Mouse (Mus musculus) granulocyte monocyte progenitor cell, adult 5-6 weeks (primary cell): Measurements from ENCODE around the gene Mea1. TPM values are rescaled to one million over a fixed set of nuclear protein-coding genes. Genes with fewer than 3 reads are reported as not detected.

Experiments
- ATAC-seq: replicated peaks from 2 replicates; pipeline ENCODE4 v1.8.0; 2016; ENCODE audit warnings: mild to moderate bottlenecking, moderate TSS enrichment, inconsistent platforms; ENCODE audit not compliant: poor library complexity, severe bottlenecking
- total RNA-seq, 2 experiments: library from RNA; stranded (forward) in 1 of 2; stranded (reverse) in 1 of 2; fragments of 200-712, 200-1000 nt in 1 of 2; fragments of >200 nt in 1 of 2; fragmentation: Nextera tagmentation in 1 of 2; gene quantifications; 2 replicates each; pipeline ENCODE4 v1.2.3; 2014 to 2017

The Mea1 gene
- total RNA-seq (2014; fragmentation: Nextera tagmentation), result 56.5 and 76.8 TPM in 2 replicates
- 73.8 and 82.4 TPM in 2 replicates for total RNA-seq (2017)

GRCm38 (mm10) chr17:46678416-46678815 lies at the start of gene Mea1:
Gene Mea1, plus strand, starts transcription at chr17:46678793.
- no peak for ATAC-seq

DNA sequence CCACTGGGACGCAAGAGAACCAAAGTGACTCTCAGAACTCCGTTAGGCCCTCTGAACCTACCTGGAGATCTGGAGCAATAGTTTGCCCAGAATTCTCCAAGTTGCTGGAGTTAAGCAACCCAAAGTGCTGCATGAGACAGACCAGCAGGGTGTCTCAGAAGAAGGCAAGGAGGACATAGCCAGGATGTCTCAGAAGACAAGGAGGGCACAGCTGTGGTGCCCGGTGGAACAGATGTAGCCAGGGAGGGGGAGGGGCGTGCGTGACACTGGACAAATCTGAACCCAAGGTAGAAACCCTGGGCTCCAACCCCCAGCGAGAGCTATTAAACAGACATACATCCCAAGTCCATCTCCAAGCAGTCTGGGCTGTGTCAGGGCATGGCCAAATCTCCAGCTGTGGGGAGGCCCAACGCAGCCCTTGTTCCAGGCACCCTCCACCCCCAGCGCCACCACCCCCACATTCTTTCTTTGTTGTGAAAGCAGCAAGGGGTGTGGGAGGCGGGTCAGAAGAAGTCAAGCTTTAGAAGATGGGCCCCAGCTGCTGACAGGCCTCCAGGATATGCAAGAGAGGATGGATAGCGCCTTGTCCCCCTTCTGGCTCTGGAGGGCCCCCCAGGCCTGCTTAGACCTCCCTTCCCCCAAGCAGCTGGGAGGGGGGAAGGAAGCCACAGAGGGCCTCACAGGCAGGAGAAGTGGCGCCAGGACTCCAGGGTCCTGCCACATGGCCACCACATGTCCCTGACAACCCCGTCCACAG lies 48.7 kb upstream of the Mea1 start:
- peak; percentile 38 for ATAC-seq

- ATAC-seq, result peak; percentile 49
Measured at GRCm38 (mm10) chr17:46636831-46637523, 41.6 kb upstream of the Mea1 start.

GRCm38 (mm10) chr17:46639929-46640328 lies 38.7 kb upstream of the Mea1 start:
- ATAC-seq, result peak; percentile 75

DNA sequence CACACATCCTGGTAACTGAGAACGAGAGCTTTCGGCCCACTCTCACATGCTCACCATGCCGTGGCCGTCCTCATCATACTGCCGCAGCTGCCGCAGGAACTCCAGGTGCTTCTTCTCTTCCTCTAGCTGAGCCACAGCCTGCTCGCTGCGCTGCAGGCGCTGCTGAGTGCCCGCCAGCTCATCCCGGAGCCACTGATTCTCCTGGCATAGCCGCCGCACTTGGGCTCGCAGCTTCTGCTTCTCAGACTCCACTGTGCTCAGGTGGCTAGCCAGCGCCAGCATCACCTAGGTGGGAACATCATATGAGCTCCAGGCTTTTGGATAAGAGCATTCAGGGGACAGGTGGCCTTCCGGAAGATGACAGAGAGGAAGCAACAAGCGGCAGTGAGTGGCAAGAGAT lies 36.5 kb upstream of the Mea1 start:
- ATAC-seq, result no peak

GRCm38 (mm10) chr17:46644152-46644805 lies 34.3 kb upstream of the Mea1 start:
- no peak for ATAC-seq

DNA sequence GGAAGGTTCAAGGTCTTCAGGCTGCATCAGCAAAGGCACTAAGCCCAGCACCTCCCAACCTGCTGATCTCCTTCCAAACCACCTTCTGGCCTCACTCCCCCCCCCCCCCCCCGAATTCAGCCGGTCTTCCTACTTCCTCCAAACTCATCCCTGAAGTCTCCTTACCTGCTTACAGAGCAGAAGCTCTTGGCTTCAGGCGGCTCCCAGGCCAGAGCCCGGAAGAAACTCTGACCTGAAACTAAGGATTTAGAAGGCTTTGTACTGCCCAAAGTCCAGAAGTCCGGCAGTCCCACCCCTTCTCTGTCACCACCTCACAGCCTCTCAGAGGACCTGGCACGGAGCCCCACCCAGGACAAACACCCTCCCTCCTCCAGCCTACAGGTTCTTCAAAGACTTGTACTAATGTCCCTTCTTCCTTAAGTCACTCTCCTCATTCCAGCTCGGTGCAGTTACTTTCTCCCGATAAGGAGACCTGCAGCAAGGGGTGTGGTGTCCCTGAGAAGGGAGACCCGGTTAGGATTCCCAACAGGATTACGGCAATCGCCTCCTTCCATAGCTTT lies 33.6 kb upstream of the Mea1 start:
- ATAC-seq, result no peak

DNA sequence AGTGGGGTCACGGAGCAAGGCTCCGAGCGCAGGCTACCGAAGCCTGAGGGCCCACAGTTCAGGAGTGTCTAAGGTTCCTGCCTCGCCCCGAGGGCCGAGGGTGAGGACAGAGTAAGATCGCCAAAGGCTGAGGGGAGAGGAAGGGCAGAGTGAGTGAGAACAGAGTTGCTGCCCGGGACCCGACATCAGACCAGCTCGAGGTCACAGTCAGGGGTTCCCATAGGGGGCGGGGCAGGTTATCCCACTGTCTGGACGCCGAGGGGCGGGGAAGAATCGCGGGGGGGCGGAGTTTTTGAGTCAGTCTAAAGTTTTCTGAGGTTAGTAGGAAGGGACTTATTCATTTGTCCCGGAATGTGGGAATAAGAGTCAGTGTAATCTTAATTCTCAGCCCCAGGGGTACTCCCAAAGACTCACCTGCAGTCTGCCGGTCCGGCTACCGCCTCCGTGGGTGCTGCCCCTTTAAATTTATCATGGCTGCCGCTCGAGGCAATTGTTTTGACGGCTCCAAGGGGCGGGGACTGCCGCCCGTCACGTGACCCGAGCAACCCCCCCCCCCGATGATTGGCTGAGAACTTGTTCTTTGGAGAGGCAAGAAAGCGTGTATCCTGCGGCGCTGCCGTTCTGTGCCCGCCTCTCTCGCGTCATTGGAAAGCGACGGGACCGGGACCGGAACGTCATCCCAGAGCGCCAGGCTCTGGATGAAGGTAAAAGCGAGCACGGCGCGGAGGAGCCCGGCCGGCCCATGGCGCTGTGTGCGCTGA lies 32.9 kb upstream of the Mea1 start, which contains the start of the genes Klc4 and Mrpl2:
Klc4 (minus strand) TSS at position 462 of the 761 bp plus-strand sequence.
Mrpl2 (plus strand) TSS at position 669 of the 761 bp plus-strand sequence.
- peak; percentile 76 for ATAC-seq

DNA sequence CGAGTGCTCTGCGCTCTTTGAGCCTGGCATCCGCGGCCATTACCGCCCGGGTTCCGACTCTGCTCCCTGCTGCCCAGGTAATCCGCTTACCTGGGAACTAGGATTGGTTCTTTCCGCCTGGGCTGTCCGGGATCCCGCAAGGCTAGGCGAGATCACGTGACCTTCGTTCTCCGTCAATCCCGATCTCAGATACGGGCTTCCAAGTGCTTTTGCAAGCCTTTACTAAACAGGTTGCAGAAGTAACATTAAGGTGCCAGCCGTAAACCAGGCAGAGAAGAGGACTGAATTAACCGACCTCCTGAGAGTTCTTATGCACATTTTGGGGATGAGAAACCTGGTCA lies 32.3 kb upstream of the Mea1 start:
- peak; percentile 12 for ATAC-seq

DNA sequence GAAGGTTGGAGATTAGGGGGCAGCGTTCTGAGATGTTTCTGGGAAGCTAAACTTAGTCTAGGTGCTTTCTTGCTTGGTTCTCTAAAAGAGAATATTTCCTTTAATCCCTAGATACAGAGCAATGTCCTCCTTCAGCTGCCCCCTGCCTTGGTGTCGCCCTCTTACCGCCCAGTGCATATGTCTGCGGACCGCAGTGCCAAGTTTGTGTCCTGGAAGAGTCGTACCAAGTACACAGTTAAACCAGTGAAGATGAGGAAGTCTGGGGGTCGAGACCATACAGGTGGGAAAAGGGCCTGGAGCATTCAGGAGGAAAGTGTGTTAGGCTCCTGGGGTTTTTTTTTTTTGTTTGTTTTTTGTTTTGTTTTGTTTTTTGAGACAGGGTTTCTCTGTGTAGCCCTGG lies 31.3 kb upstream of the Mea1 start:
- no peak for ATAC-seq

DNA sequence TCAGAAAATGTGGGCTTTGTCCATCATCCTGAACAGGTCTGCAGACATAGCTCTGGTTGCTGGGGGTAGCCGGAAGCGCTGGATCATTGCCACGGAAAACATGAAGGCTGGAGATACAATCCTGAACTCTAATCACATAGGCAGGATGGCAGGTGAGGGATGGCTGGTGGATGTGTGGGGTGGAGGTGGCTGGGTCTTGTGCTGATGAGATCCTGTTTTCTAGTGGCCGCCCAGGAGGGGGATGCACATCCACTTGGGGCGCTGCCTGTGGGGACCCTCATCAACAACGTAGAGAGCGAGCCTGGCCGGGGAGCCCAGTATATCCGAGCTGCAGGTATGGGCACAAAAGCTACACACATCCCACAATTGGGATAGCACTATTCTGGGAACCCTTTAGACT lies 30.2 kb upstream of the Mea1 start:
- ATAC-seq, result no peak

DNA sequence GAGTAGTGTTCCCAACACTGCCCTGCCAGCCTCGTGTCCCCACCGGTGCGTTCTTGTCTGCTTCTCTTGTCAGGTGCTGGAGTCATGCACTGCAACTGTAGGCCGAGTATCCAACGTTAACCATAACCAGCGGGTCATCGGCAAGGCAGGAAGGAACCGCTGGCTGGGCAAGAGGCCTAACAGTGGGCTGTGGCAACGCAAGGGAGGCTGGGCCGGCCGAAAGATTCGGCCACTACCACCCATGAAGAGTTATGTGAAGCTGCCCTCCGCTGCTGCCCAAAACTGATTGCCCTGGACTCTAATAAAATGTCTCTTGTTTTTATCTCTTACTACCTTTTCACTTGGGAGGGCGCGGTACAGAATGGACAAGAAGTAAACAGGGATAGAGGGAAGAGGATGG lies 28.8 kb upstream of the Mea1 start:
- no peak for ATAC-seq

DNA sequence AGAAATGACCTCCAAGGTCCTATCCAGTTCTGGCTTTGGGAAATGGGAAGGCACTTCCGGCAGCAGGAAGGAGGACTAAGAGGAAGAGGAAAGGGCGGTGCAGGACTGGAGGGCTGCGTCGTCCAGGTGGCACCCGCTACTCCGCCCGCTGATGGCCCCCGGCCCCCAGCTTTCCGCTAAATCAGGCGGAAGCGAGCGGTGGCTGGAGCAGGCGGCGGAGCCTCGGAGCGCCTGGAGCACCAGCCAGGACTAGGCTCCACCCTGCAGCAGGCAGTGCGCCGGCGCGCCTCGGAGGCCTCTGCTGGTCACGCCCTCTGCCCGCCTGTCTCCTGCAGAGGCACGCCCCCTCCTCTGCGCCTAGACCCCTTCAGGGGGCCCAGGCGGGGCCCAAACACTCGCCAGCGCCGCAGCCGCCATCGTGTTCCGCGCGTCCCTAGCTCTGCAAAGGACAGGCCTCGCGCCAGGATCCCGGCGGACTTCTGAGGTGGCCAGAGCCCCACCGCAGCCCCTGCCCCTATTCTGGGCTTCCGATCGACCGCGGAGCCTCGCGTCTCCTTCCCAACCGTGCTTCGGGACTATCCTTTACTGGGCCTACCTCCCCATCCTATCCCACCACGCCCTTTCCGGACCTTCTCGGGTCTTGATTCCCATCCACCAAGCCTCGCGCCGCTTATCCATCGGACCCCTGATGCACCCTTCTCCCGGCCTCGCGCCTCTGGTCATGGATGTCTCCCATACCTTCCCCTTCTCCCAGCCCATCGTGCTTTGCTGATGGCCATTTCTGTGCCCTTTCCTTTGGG lies 28.2 kb upstream of the Mea1 start, which contains the start of gene Cul7:
Cul7 (plus strand) TSS at position 106 of the 800 bp plus-strand sequence.
- ATAC-seq, result peak; percentile 78

- ATAC-seq, result no peak
Measured at GRCm38 (mm10) chr17:46651292-46651691, 27.3 kb upstream of the Mea1 start.

DNA sequence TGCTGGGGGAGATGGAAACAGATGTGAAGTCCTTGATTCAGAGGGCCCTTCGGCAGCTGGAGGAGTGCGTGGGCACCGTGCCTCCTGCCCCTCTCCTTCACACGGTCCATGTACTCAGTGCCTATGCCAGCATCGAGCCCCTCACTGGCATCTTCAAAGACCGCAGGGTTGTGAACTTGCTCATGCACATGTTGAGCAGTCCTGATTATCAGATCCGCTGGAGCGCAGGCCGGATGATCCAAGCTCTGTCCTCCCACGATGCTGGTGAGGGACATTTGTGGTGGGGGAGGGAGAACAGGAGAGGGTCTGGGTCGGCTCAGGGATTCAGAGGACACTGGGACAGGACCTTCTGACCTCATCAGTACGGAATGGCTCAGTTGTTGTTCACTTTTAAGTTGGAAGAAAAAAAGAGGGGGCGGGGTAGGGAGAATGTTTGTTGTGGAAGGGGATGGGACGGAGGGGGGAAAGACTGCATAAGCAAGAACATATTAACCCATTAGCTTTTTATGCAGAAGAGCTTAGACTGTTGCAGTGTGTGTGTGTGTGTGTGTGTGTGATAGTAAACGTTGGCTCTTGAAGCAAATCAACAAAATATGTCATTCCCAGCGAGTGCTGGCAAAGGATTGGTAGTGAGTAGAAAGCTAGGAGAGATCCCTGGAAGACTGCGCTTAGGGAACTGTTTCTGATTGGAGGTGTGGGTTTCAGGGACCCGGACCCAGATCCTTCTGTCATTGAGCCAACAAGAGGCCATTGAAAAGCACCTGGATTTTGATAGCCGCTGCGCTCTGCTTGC lies 26.6 kb upstream of the Mea1 start:
- ATAC-seq, result no peak

- ATAC-seq, result no peak
Measured at GRCm38 (mm10) chr17:46656054-46656453, 22.5 kb upstream of the Mea1 start.

DNA sequence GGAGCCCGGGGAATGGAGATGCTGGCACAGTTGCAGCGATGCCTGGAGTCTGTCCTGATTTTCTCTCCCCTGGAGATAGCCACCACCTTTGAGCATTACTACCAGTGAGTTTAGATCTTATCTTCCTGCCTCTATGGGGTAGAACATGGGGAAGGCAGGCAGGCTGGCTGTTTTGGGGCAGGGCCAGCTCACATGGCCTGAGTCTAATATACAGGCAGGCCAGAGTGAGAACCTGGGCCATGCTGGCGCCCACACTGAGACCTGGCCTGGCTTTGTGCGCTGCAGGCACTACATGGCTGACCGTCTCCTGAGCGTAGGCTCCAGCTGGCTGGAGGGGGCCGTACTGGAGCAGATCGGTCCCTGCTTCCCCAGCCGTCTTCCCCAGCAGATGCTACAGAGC lies 17.2 kb upstream of the Mea1 start:
- no peak for ATAC-seq

GRCm38 (mm10) chr17:46661981-46662380 lies 16.6 kb upstream of the Mea1 start:
- ATAC-seq, result no peak
